ENCODE assay signal across 20 mouse cellular contexts in the genomic region with DNA sequence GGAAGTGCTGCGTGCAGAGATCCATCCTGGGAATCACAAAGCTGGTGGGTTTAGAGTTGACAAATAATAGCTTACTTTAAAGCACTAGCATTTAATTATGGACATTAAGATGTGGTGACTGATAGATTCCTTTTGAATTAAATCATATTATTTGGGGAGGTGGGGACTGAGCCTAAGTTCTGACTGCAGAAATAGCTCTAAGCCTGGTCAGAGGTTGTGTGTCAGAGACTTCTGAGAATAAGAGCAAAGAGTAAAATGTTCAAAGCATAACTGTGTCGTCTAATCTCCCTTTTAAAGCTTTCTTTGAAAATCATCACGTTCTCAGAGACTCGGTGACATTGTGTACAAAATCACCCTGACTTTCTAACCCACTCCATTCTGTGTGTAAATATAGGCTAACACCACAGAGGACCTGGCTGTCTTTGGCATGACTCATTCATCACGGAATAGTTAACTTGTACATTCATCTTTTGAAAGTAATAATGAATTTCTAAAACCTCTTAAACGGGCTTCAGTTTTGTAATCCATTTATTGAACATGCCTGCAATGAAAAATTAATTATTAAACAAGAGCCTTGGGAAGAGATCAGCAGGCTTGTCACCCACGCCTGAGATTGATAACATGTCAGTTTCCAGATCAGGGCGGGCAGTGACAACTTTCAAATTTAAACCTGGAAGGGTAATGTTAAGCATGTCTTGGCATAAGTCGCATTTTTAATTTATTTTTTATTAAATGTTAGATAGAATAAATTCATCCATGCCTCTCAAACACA.
DNase-seq lines count a peak whose midpoint lies in the region; ATAC-seq and TF ChIP-seq lines count a peak whose summit lies in the region.
"Had no signal": no experiment of that assay in that cellular context is flagged by ENCODE, and none has a peak within 500 bp of the region (broad histone marks: within the 10 kb centered on the region; RNA-seq: fewer than 3 reads in every experiment).

No protein-coding gene starts in this region.

- peak; percentile 6 for DNase-seq in heart, postnatal 0 days (ENCODE audit: low spot score)
- DNase-seq in heart, adult 18-20 months, result no peak
- peak; percentile 2 for DNase-seq in lung, embryonic 14.5 days
- no peak for DNase-seq in lung, adult 2 months
- no peak for DNase-seq in frontal cortex, postnatal 36 days (ENCODE audit: low spot score in 2 of 2)
- no peak for DNase-seq in cerebellum, adult 8-10 months
- DNase-seq: adrenal gland, postnatal 14 days; cerebellum, adult 18-20 months; cerebellum, postnatal 10 days; embryo, embryonic 11 days; gastrocnemius, postnatal 14 days; heart, postnatal 14 days had no signal

- no peaks in the 10 kb centered on the region for H3K4me1 ChIP-seq in heart, postnatal 0 days (ENCODE audit: control insufficient read depth, insufficient read depth)
- H3K4me1 ChIP-seq in lung, embryonic 14.5 days (ENCODE audit: insufficient read depth), result no peaks in the 10 kb centered on the region
- H3K4me1 ChIP-seq in lung, adult 2 months (ENCODE audit: control insufficient read depth, insufficient read depth, low read length), result no peaks in the 10 kb centered on the region
- H3K4me1 ChIP-seq in intestine, embryonic 15.5 days (replicated peaks), result no peaks in the 10 kb centered on the region
- H3K4me1 ChIP-seq: embryonic facial prominence, embryonic 15.5 days; forebrain, embryonic 10.5 days had no signal

- no peaks in the 10 kb centered on the region for H3K27me3 ChIP-seq in heart, postnatal 0 days (ENCODE audit: control insufficient read depth, insufficient read depth, low read length)
- H3K27me3 ChIP-seq in lung, embryonic 14.5 days (ENCODE audit: insufficient read depth, low read length), result no peaks in the 10 kb centered on the region
- no peaks in the 10 kb centered on the region for H3K27me3 ChIP-seq in intestine, embryonic 15.5 days (replicated peaks)
- H3K27me3 ChIP-seq: embryonic facial prominence, embryonic 15.5 days; forebrain, embryonic 15.5 days; hindbrain, embryonic 13.5 days; Patski had no signal

- no peak; the same call in 1 of the 2 replicates for ATAC-seq in heart, postnatal 0 days (ENCODE audit: insufficient read depth, low read depth)
- no peak for ATAC-seq in lung, embryonic 14.5 days (ENCODE audit: insufficient read depth)
- ATAC-seq in intestine, embryonic 15.5 days, result peak; percentile 88
- ATAC-seq: activated CD4-positive, CD25-positive, alpha-beta regulatory T cell, adult 4 months; forebrain, embryonic 15.5 days; Patski had no signal

- no peaks in the 10 kb centered on the region for H3K36me3 ChIP-seq in heart, postnatal 0 days (replicated peaks; ENCODE audit: control insufficient read depth, insufficient read depth, low read length)
- no peaks in the 10 kb centered on the region for H3K36me3 ChIP-seq in lung, embryonic 14.5 days (ENCODE audit: insufficient read depth)
- H3K36me3 ChIP-seq in intestine, embryonic 15.5 days, result no peaks in the 10 kb centered on the region
- H3K36me3 ChIP-seq: embryonic facial prominence, embryonic 15.5 days; forebrain, embryonic 10.5 days; forebrain, embryonic 15.5 days; hindbrain, embryonic 13.5 days had no signal

- H3K9me3 ChIP-seq in heart, postnatal 0 days (replicated peaks; ENCODE audit: control insufficient read depth, low read length), result no peaks in the 10 kb centered on the region
- H3K9me3 ChIP-seq in lung, embryonic 14.5 days (ENCODE audit: low read depth, low read length), result no peaks in the 10 kb centered on the region
- no peaks in the 10 kb centered on the region for H3K9me3 ChIP-seq in intestine, embryonic 15.5 days
- H3K9me3 ChIP-seq: embryonic facial prominence, embryonic 15.5 days; forebrain, embryonic 10.5 days; forebrain, embryonic 15.5 days; hindbrain, embryonic 13.5 days had no signal

- H3K4me3 ChIP-seq in heart, postnatal 0 days (ENCODE audit: low read depth, low read length), result no peak overlapping the region
- no peak overlapping the region for H3K4me3 ChIP-seq in lung, embryonic 14.5 days (ENCODE audit: low read depth, low read length)
- no peak overlapping the region for H3K4me3 ChIP-seq in lung, adult 2 months (replicated peaks; ENCODE audit: extremely low read depth, low read depth, low read length)
- H3K4me3 ChIP-seq in intestine, embryonic 15.5 days (replicated peaks), result no peak overlapping the region
- H3K4me3 ChIP-seq: embryonic facial prominence, embryonic 15.5 days; erythroblast, embryonic 14.5 days; forebrain, embryonic 10.5 days; forebrain, embryonic 15.5 days; hindbrain, embryonic 13.5 days had no signal

- H3K27ac ChIP-seq in heart, postnatal 0 days (ENCODE audit: low read depth), result no peak overlapping the region
- H3K27ac ChIP-seq in lung, embryonic 14.5 days (ENCODE audit: low read depth), result no peak overlapping the region
- no peak overlapping the region for H3K27ac ChIP-seq in intestine, embryonic 15.5 days
- H3K27ac ChIP-seq: embryonic facial prominence, embryonic 15.5 days; forebrain, embryonic 10.5 days; forebrain, embryonic 15.5 days; hindbrain, embryonic 13.5 days had no signal

- TF ChIP-seq CTCF in heart, postnatal 0 days (IDR thresholded peaks at IDR 0.05; ENCODE audit: low read depth), result no peak
- TF ChIP-seq CTCF in lung, embryonic 14.5 days (IDR thresholded peaks at IDR 0.05; ENCODE audit: low read depth), result no peak
- no peak for TF ChIP-seq CTCF in lung, adult 2 months (IDR thresholded peaks at IDR 0.05; ENCODE audit: insufficient read depth, low read length)

- H3K4me2 ChIP-seq in heart, postnatal 0 days (ENCODE audit: low read depth, low read length), result no peak overlapping the region
- no peak overlapping the region for H3K4me2 ChIP-seq in lung, embryonic 14.5 days
- H3K4me2 ChIP-seq in intestine, embryonic 15.5 days (replicated peaks), result no peak overlapping the region
- H3K4me2 ChIP-seq: embryonic facial prominence, embryonic 15.5 days; forebrain, embryonic 15.5 days; hindbrain, embryonic 13.5 days had no signal

- no peak for TF ChIP-seq POLR2A in lung, adult 2 months (IDR thresholded peaks at IDR 0.05; ENCODE audit: borderline replicate concordance, extremely low read depth, low read depth, low read length)

- 46% methylated on average over 9 of the region's 9 CpGs for WGBS in heart, postnatal 0 days
- WGBS in lung, embryonic 14.5 days, result 37% methylated on average over 9 of the region's 9 CpGs
- 38% methylated on average over 9 of the region's 9 CpGs for WGBS in lung, adult 2 months
- 43% methylated on average over 9 of the region's 9 CpGs for WGBS in intestine, embryonic 15.5 days

- TF ChIP-seq EP300 in heart, postnatal 0 days (IDR thresholded peaks at IDR 0.05; ENCODE audit: low read depth), result no peak

- H3K9ac ChIP-seq in heart, postnatal 0 days (replicated peaks; ENCODE audit: low read depth, low read length), result no peak overlapping the region
- H3K9ac ChIP-seq in lung, embryonic 14.5 days, result no peak overlapping the region
- no peak overlapping the region for H3K9ac ChIP-seq in intestine, embryonic 15.5 days
- H3K9ac ChIP-seq: embryonic facial prominence, embryonic 15.5 days; forebrain, embryonic 15.5 days; hindbrain, embryonic 13.5 days had no signal

Comparison
In these comparisons a context has a peak if more than half of its experiments do, and no peak if none do; other contexts are left out.
1. DNase-seq: peak in heart, postnatal 0 days (single experiment) and lung, embryonic 14.5 days (single experiment); none in heart, adult 18-20 months (0 of 2), lung, adult 2 months (single experiment), frontal cortex, postnatal 36 days (0 of 2) and cerebellum, adult 8-10 months (single experiment).